Mouse (Mus musculus): ENCODE results near the gene Psme4. TPM values are rescaled to one million over a fixed set of nuclear protein-coding genes. Genes with fewer than 3 reads are reported as not detected.

Gene Psme4
- polyA plus RNA-seq, 2 experiments from 2014 or later = 20.0 to 31.8 TPM

Other genes with a start within 250 kb of the Psme4 start
- gene Acyp2, start 122.1 kb upstream of the Psme4 start, polyA plus RNA-seq (2017; shearing (Covaris generic)) = 1 to 10 TPM; 1.0 to 1.5 TPM
- gene Gpr75, start 113.6 kb downstream of the Psme4 start, polyA plus RNA-seq (2017; shearing (Covaris generic)) = not detected
- gene Asb3, start 113.7 kb downstream of the Psme4 start, polyA plus RNA-seq (2017; shearing (Covaris generic)) = 10 to 100 TPM; 59.0 to 69.0 TPM
- gene Erlec1, start 182.6 kb downstream of the Psme4 start, polyA plus RNA-seq (2017; shearing (Covaris generic)) = 10 to 100 TPM; 12.1 to 15.3 TPM
- gene Chac2, start 214.6 kb downstream of the Psme4 start, polyA plus RNA-seq (2017; shearing (Covaris generic)) = 10 to 100 TPM; 10.1 to 11.1 TPM